Mouse (Mus musculus): ENCODE measurements around the gene Xrcc3. TPM values are rescaled to one million over a fixed set of nuclear protein-coding genes. Genes with fewer than 3 reads are reported as not detected.

Gene Xrcc3
- polyA plus RNA-seq, 1 experiment from 2014 or later: 10.0 TPM

DNA sequence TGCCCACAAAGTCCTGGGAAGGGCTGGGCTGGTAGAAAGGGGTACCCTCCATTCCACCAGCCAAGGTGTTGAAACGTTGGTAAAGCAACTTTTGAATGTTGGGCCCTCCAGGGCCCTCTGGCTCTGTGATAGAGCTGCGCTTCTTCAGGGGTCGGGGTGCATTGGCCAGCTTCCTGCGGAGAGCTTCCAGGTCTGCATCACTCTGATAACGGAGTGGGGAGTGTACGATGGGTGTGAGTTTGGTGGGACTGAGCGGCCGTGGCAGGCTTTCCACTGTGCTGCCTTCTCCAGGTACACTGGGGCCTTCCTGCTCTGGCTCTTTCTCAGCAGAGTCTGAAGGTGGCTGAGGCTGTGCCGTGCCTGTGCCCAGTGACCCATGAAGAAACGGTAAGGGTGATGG lies 19.8 kb upstream of the Xrcc3 start:
- 89% methylated on average over 10 of the region's 10 CpGs for WGBS
- no peak overlapping the region for H3K4me2 ChIP-seq
- no peak overlapping the region for H3K9ac ChIP-seq
- no peak overlapping the region for H3K27ac ChIP-seq
- no peak for ATAC-seq (ENCODE audit: low FRiP score)
- no peaks in the 10 kb centered on the region for H3K9me3 ChIP-seq
- peaks cover 36% of the 10 kb centered on the region for H3K36me3 ChIP-seq (replicated peaks)
- H3K4me3 ChIP-seq (replicated peaks): no peak overlapping the region
- H3K4me1 ChIP-seq: no peaks in the 10 kb centered on the region; the same call in 1 of the 2 replicates
- no peaks in the 10 kb centered on the region for H3K27me3 ChIP-seq

DNA sequence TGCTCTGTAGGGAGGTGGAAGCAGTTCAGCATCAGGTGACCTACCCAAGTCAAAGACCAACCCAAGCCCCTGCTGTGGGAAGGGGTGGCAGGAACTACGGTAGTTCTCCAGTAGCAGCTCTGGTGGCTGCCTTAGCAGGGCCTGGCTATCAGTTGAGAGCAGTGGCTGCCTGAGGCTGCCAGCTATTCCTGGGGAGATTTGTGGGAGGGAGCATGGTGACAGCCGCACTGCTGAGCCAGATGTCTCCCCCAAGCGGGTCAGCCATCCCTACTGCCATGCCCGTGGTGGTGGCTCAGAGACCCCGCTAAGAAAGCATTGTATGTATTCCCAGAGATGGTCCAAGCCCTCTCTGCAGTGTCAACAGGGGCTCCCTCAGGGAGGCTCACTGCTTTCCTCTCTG lies 19.0 kb upstream of the Xrcc3 start:
- H3K9ac ChIP-seq: no peak overlapping the region
- no peaks in the 10 kb centered on the region; the same call in 1 of the 2 replicates for H3K4me1 ChIP-seq
- no peaks in the 10 kb centered on the region for H3K27me3 ChIP-seq
- H3K4me2 ChIP-seq: no peak overlapping the region
- no peak for ATAC-seq (ENCODE audit: low FRiP score)
- H3K4me3 ChIP-seq (replicated peaks): no peak overlapping the region
- no peak overlapping the region for H3K27ac ChIP-seq
- WGBS: 88% methylated on average over 5 of the region's 5 CpGs
- no peaks in the 10 kb centered on the region for H3K9me3 ChIP-seq
- H3K36me3 ChIP-seq (replicated peaks): peaks cover 44% of the 10 kb centered on the region

DNA sequence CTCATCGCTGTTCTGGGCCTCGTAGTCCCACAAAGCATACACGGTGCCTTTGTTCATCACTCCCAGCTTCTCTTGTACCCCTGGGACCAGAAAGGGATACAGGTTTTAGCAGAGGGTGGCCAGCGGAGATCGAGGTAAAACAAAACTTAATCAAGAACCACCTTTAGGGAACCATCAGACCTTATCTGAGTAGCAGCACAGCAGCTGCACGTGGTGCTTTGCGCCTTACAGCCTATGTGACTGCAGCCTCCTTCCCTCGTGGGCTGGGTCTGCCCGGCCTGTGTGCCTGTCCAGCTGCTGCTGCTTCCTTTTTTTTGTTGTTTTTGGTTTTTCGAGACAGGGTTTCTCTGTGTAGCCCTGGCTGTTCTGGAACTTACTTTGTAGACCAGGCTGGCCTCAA lies 16.7 kb upstream of the Xrcc3 start:
- Histone ChIP-seq H3K27ac (0 out of 2 replicates have a peak overlapping the region, but pooled peaks have one; percentile 19), H3K36me3 (replicated peaks) (peaks cover 65% of the 10 kb centered on the region), H3K4me1 (no peaks in the 10 kb centered on the region; the same call in 1 of the 2 replicates), H3K9me3 (no peaks in the 10 kb centered on the region), H3K4me3 (replicated peaks) (no peak overlapping the region), H3K27me3 (no peaks in the 10 kb centered on the region), H3K4me2 (no peak overlapping the region), H3K9ac (no peak overlapping the region)
- no peak for ATAC-seq (ENCODE audit: low FRiP score)
- WGBS: 88% methylated on average over 10 of the region's 10 CpGs

DNA sequence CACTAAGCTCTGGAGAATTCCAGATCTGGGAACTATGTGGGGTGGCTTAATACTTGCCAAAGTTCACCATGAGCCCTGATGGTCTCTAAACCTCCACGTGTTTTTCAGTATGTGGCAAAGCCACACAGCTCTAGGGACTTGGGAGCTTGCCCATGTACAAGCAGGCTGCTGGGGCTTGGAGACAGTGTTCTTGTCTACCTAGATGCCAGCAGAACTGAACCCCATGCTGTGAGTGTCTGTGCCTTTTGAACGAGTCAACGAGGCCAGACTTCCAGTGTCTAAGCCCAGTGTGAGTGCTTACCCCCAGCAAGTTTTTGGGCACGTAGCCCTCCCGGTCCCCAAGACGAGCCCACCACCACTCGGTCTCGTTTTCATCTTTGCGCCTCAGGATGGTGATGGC lies 16.3 kb upstream of the Xrcc3 start:
- Histone ChIP-seq H3K27ac (0 out of 2 replicates have a peak overlapping the region, but pooled peaks have one; percentile 19), H3K9me3 (no peaks in the 10 kb centered on the region), H3K4me2 (no peak overlapping the region), H3K27me3 (no peaks in the 10 kb centered on the region), H3K9ac (no peak overlapping the region), H3K4me3 (replicated peaks) (no peak overlapping the region), H3K4me1 (no peaks in the 10 kb centered on the region; the same call in 1 of the 2 replicates), H3K36me3 (replicated peaks) (peaks cover 69% of the 10 kb centered on the region)
- WGBS: 90% methylated on average over 9 of the region's 9 CpGs
- no peak for ATAC-seq (ENCODE audit: low FRiP score)

DNA sequence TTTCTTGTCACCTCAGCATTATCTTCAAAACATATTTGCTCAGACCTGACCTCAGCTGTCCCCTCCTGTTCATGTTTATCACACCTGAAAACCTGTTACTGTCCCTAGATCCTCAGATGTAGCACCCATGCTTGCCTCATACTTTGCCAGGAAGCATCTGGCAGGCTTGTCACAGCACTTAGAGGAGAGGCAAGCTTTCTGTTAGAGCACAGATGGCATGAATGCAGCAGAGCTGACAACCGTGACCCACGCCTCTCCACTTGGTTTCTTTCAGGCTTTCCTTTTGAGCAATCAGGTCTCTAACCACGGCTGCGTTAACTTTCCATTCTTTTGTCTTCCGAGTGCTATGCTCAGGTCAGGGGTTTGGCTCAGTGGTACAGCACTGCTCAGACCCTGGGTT lies 15.8 kb upstream of the Xrcc3 start:
- no peak overlapping the region for H3K4me3 ChIP-seq (replicated peaks)
- H3K27me3 ChIP-seq: no peaks in the 10 kb centered on the region
- H3K27ac ChIP-seq: 0 out of 2 replicates have a peak overlapping the region, but pooled peaks have one; percentile 19
- no peak overlapping the region for H3K9ac ChIP-seq
- no peak overlapping the region for H3K4me2 ChIP-seq
- 67% methylated on average over 5 of the region's 5 CpGs for WGBS
- H3K9me3 ChIP-seq: no peaks in the 10 kb centered on the region
- H3K36me3 ChIP-seq (replicated peaks): peaks cover 72% of the 10 kb centered on the region
- ATAC-seq (ENCODE audit: low FRiP score): no peak
- no peaks in the 10 kb centered on the region; the same call in 1 of the 2 replicates for H3K4me1 ChIP-seq

DNA sequence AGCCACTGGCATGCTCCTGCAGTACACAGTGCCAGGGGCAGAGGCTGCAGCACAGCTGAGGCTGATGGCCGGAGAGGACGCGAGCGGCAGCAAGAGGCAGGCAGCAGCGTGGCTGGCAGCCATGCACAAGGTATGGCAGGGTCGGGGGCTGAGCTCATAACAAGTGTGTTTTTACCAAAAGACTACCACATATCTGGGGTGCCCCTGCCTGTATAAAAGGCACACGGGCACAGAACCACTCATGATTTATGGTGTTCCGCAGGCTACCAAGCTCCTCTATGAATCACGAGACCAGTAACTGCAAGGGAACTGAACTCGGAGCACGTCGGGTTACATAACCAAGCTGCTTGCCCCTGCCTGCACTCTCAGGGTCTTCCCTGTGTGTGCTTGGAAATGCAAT lies 13.9 kb upstream of the Xrcc3 start:
- peaks cover 77% of the 10 kb centered on the region for H3K36me3 ChIP-seq (replicated peaks)

DNA sequence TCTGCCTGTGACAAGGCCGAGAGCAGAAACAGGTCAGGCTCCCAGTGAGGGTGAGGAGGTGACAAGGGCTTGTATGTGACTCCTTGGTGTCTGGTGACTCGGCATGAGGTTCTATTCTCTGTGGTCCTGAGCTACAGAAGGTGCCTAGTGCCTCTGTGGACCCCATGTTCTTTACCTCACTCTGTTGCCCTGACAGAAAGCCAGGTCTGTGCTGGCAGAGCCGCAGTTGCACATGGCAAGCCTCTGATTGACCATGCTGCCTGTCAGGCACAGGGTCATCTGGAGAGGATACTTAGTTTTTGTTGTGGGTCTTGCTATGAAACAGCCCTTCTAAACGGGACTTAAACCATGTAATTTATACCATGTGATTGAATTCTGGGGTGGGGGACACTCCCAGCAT lies 8.3 kb upstream of the Xrcc3 start:
- H3K36me3 ChIP-seq (replicated peaks): peaks cover 40% of the 10 kb centered on the region
- ATAC-seq (ENCODE audit: low FRiP score): no peak
- H3K9ac ChIP-seq: no peak overlapping the region
- H3K9me3 ChIP-seq: no peaks in the 10 kb centered on the region
- H3K27me3 ChIP-seq: no peaks in the 10 kb centered on the region
- no peak overlapping the region for H3K27ac ChIP-seq
- no peak overlapping the region for H3K4me3 ChIP-seq (replicated peaks)
- WGBS: 77% methylated on average over 4 of the region's 4 CpGs
- H3K4me2 ChIP-seq: no peak overlapping the region
- H3K4me1 ChIP-seq: no peaks in the 10 kb centered on the region

More for the DNA sequence above, 13.9 kb upstream of the Xrcc3 start:
- Histone ChIP-seq H3K9me3 (no peaks in the 10 kb centered on the region), H3K4me3 (replicated peaks) (no peak overlapping the region), H3K4me2 (no peak overlapping the region), H3K27ac (no peak overlapping the region), H3K27me3 (no peaks in the 10 kb centered on the region), H3K9ac (no peak overlapping the region), H3K4me1 (no peaks in the 10 kb centered on the region; the same call in 1 of the 2 replicates)
- no peak for ATAC-seq (ENCODE audit: low FRiP score)
- 95% methylated on average over 12 of the region's 12 CpGs for WGBS

DNA sequence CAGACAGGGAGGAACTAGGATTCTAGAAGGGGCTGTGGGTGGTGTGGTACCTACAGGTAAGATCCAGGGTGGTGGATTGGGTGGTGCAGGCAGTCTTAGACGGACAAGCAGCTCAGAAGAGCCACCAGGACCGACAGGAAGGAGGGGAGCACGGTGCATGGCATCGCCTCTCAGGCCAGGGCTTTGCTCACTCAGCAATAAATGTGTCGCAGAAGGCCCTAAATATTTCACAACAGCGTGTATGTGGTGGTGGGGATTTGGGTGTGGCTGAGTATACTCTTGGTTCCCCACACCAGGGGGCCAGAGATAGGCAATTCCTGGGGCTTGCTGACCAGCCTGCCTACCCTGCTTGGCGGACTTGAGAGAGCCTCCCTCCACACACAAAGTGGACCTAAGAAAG lies 7.0 kb upstream of the Xrcc3 start:
- Histone ChIP-seq H3K4me2 (no peak overlapping the region), H3K27ac (no peak overlapping the region), H3K36me3 (replicated peaks) (peaks cover 29% of the 10 kb centered on the region), H3K27me3 (no peaks in the 10 kb centered on the region), H3K4me1 (peaks cover 12% of the 10 kb centered on the region), H3K4me3 (replicated peaks) (no peak overlapping the region), H3K9ac (no peak overlapping the region), H3K9me3 (no peaks in the 10 kb centered on the region)
- no peak for ATAC-seq (ENCODE audit: low FRiP score)
- 77% methylated on average over 7 of the region's 7 CpGs for WGBS

DNA sequence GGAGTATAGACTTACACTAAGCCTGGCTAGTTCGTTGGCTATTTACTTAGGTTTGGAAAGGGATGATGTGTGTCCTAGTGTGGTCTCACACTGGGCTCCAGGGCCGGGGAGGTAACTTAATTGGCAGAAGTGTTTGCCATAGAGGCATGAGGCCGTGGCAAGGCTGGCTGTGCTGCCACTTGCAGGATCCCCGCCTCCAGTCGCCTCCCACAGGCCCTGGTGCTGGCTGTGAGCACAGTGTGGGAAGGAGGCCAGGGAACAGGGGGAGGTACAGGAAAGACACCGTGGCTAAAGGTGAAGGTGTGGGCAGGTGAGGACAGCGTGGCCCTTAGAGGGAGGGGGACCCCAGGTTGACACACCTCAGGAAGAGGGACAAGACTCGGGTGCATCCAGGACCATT lies 6.3 kb upstream of the Xrcc3 start:
- Histone ChIP-seq H3K4me2 (no peak overlapping the region), H3K9me3 (no peaks in the 10 kb centered on the region), H3K27me3 (no peaks in the 10 kb centered on the region), H3K9ac (no peak overlapping the region), H3K4me3 (replicated peaks) (no peak overlapping the region), H3K27ac (no peak overlapping the region), H3K4me1 (peaks cover 20% of the 10 kb centered on the region), H3K36me3 (replicated peaks) (peaks cover 21% of the 10 kb centered on the region)
- no peak for ATAC-seq (ENCODE audit: low FRiP score)
- WGBS: 89% methylated on average over 8 of the region's 8 CpGs

DNA sequence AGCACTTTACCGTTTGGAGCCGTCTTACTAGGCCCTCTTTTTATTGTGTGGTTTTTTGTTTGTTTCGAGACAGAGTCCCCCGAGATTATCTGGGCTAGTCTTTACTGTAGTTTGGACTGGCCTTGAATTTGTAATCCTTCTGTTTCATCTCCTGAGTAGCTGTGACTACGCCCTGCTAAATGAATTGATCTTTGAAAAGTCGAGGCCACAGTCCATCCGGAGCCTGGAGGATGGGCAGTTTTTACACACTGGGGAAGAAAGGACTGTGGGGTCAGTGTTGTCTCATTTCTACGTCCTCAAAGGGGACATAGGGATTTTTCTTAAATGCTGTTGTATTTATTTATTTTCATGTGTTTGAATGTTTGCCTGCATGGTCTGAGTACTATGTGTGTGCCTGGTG lies 4.3 kb upstream of the Xrcc3 start:
- peaks cover 28% of the 10 kb centered on the region for H3K4me1 ChIP-seq
- 0 out of 2 replicates have a peak, but pooled peaks cover 4% of the 10 kb centered on the region for H3K36me3 ChIP-seq (replicated peaks)
- no peak overlapping the region for H3K27ac ChIP-seq
- no peak for ATAC-seq (ENCODE audit: low FRiP score)
- H3K9me3 ChIP-seq: no peaks in the 10 kb centered on the region
- no peak overlapping the region for H3K4me3 ChIP-seq (replicated peaks)
- H3K9ac ChIP-seq: no peak overlapping the region
- H3K4me2 ChIP-seq: no peak overlapping the region
- WGBS: 91% methylated on average over 8 of the region's 8 CpGs
- H3K27me3 ChIP-seq: no peaks in the 10 kb centered on the region

DNA sequence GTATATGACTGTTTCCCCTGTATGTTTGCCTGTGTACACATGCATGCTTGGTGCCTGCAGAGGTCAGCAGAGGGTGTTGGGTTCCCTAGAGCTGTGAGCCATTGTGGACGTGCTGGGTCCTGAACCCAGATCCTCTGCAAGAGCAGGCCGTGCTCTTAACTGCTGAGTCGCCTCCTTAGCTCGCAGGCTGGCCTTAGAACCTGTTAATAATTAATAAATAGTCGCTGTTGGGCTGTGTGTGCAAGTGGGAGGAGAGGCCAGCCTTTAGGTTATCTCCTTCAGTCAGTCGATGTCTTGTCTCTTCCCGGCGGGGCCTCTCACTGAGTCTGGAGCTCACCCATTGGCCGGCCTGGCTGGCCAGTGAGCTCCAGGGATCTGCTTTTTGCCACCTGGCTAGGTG lies 3.3 kb upstream of the Xrcc3 start:
- 86% methylated on average over 9 of the region's 9 CpGs for WGBS

DNA sequence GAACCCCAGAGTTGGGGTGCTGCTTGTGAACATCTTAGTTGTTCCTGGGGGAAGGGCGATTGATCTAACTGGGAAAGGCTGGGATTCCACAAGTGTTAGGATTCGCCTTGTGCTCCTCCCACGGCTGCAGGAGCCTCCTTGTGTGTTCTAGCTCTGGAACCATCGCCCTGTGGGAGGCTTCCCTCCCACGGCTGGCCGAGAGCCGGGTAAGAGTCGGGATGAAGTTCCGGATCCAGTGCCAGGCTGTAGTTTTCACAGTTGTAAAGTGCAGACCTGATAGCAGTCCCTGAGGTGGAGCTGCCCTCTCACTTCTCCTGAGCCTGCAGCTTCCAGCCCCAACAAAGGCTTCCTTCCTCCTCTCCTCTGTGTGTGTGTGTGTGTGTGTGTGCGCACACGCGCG lies 2.9 kb upstream of the Xrcc3 start:
- Histone ChIP-seq H3K27ac (no peak overlapping the region), H3K4me3 (replicated peaks) (no peak overlapping the region), H3K4me2 (peak overlapping the region; percentile 17; the same call in 1 of the 2 replicates), H3K4me1 (peaks cover 40% of the 10 kb centered on the region), H3K36me3 (replicated peaks) (0 out of 2 replicates have a peak, but pooled peaks cover 4% of the 10 kb centered on the region), H3K9me3 (no peaks in the 10 kb centered on the region), H3K9ac (no peak overlapping the region), H3K27me3 (no peaks in the 10 kb centered on the region)
- 72% methylated on average over 13 of the region's 13 CpGs for WGBS
- no peak for ATAC-seq (ENCODE audit: low FRiP score)

More for the DNA sequence above, 3.3 kb upstream of the Xrcc3 start:
- Histone ChIP-seq H3K4me2 (no peak overlapping the region), H3K36me3 (replicated peaks) (0 out of 2 replicates have a peak, but pooled peaks cover 4% of the 10 kb centered on the region), H3K27ac (no peak overlapping the region), H3K4me1 (peaks cover 38% of the 10 kb centered on the region), H3K9ac (no peak overlapping the region), H3K4me3 (replicated peaks) (no peak overlapping the region), H3K27me3 (no peaks in the 10 kb centered on the region), H3K9me3 (no peaks in the 10 kb centered on the region)
- no peak for ATAC-seq (ENCODE audit: low FRiP score)
